In the genomic region with DNA sequence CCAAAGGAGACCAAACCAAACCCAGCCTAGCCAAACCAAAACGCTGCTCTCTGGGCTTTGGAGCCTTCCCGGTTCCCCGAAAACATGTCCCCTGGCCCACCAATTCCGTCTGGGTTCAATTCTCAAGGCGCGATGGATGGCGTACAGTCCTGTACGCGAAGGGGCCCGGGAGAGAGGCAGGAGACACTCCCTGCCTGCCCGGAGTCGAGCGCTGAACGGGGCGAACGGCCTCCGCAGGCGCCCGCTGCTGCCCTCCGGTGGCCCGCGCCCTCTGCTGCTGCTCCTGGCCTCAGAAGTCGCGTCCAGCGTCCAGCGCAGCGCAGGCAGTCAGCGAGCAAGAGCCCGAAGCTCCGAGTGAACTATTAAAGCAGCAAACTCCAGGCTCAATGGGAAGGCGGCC, we compare ENCODE assay signal across 12 mouse cellular contexts. TPM values are rescaled to one million over a fixed set of nuclear protein-coding genes. Genes with fewer than 3 reads are reported as not detected.
DNase-seq lines count a peak whose midpoint lies in the region; ATAC-seq and TF ChIP-seq lines count a peak whose summit lies in the region.
"Not testable (repeated sequence)": the region's sequence is repeated elsewhere in the genome, so short reads cannot be mapped to it uniquely, and the experiment has no call there.
"Had no signal": no experiment of that assay in that cellular context is flagged by ENCODE, and none has a peak within 500 bp of the region (broad histone marks: within the 10 kb centered on the region; RNA-seq: fewer than 3 reads in every experiment).

No protein-coding gene starts in this region.

- not testable (repeated sequence) for H3K27me3 ChIP-seq in embryonic facial prominence, embryonic 10.5 days (replicated peaks; ENCODE audit: low read depth, poor library complexity, severe bottlenecking); limb, embryonic 13.5 days; lung, embryonic 15.5 days; midbrain, postnatal 0 days (ENCODE audit: insufficient read depth, low read length)

- peak overlapping the region; percentile 51 for H3K4me2 ChIP-seq in limb, embryonic 13.5 days (replicated peaks)
- peak overlapping the region; percentile 51 for H3K4me2 ChIP-seq in lung, embryonic 15.5 days
- H3K4me2 ChIP-seq in midbrain, postnatal 0 days (ENCODE audit: low read depth, low read length, poor library complexity, severe bottlenecking) = not testable (repeated sequence)

- H3K4me1 ChIP-seq in embryonic facial prominence, embryonic 10.5 days; limb, embryonic 13.5 days; lung, embryonic 15.5 days; midbrain, postnatal 0 days (ENCODE audit: insufficient read depth, low read length): not testable (repeated sequence)

- intact Hi-C loops in gastrocnemius, adult 2 months (cut with DNase I) = not testable (repeated sequence)

- not testable (repeated sequence) for DNase-seq in embryonic facial prominence, embryonic 10.5 days (ENCODE audit: low spot score); midbrain, postnatal 0 days (ENCODE audit: low spot score)
- DNase-seq in gastrocnemius, adult 2 months = peak; percentile 28
- DNase-seq in heart, postnatal 4 days = peak; percentile 33
- peak; percentile 35 for DNase-seq in kidney, adult 11 months

- ATAC-seq in limb, embryonic 13.5 days (ENCODE audit: low FRiP score, low read depth); lung, embryonic 15.5 days (ENCODE audit: borderline replicate concordance, extremely low read depth, low FRiP score, low TSS enrichment); midbrain, postnatal 0 days (ENCODE audit: low FRiP score): not testable (repeated sequence)

- H3K9me3 ChIP-seq in embryonic facial prominence, embryonic 10.5 days; limb, embryonic 13.5 days; lung, embryonic 15.5 days; midbrain, postnatal 0 days (ENCODE audit: low read length): not testable (repeated sequence)

- H3K27ac ChIP-seq in embryonic facial prominence, embryonic 10.5 days (replicated peaks); limb, embryonic 13.5 days; midbrain, postnatal 0 days (ENCODE audit: low read depth, low read length): not testable (repeated sequence)
- H3K27ac ChIP-seq in gastrocnemius, adult 2 months = peak overlapping the region; percentile 61; the same call in 1 of the 2 replicates
- H3K27ac ChIP-seq in lung, embryonic 15.5 days = peak overlapping the region; percentile 75; the same call in 1 of the 2 replicates

- 2% methylated on average over 15 of the region's 31 CpGs for WGBS in embryonic facial prominence, embryonic 10.5 days
- 0% methylated on average over 13 of the region's 31 CpGs for WGBS in limb, embryonic 13.5 days
- 0% methylated on average over 17 of the region's 31 CpGs for WGBS in lung, embryonic 15.5 days
- no CpG with 5 or more reads among the region's 31 CpGs for WGBS in midbrain, postnatal 0 days

- not testable (repeated sequence) for H3K9ac ChIP-seq in limb, embryonic 13.5 days; lung, embryonic 15.5 days; midbrain, postnatal 0 days (replicated peaks; ENCODE audit: low read length, poor library complexity, severe bottlenecking)

- TF ChIP-seq CTCF in gastrocnemius, adult 2 months (IDR thresholded peaks at IDR 0.05) = peak; percentile 13; the same call in 1 of the 2 replicates
- TF ChIP-seq CTCF in midbrain, postnatal 0 days (IDR thresholded peaks at IDR 0.05) = 0 out of 2 replicates have a peak, but pooled peaks have one; percentile 12

- not testable (repeated sequence) for H3K36me3 ChIP-seq in embryonic facial prominence, embryonic 10.5 days (replicated peaks); limb, embryonic 13.5 days; lung, embryonic 15.5 days; midbrain, postnatal 0 days (ENCODE audit: insufficient read depth, low read length)

- H3K4me3 ChIP-seq in embryonic facial prominence, embryonic 10.5 days = peak overlapping the region; percentile 40; the same call in 1 of the 2 replicates
- H3K4me3 ChIP-seq in gastrocnemius, adult 2 months = peak overlapping the region; percentile 57
- peak overlapping the region; percentile 30 for H3K4me3 ChIP-seq in limb, embryonic 13.5 days
- peak overlapping the region; percentile 23; the same call in 1 of the 2 replicates for H3K4me3 ChIP-seq in lung, embryonic 15.5 days
- H3K4me3 ChIP-seq in midbrain, postnatal 0 days (ENCODE audit: low read depth, low read length) = not testable (repeated sequence)

RNA-seq across cellular contexts. Expression of a gene that starts 0.4 kb away (rescaled TPM):
- 0.14 TPM in 1 of 2 replicates, not detected in the other for polyA plus RNA-seq in embryonic facial prominence, embryonic 10.5 days (2016; fragmentation: Nextera tagmentation; extraction: Ambion mirVana)
- total RNA-seq in gastrocnemius, adult 2 months (2021) = not detected
- total RNA-seq in heart, postnatal 4 days (2021) = under 1 TPM in 1 of 2 experiments, not detected in 1; 0.23 TPM
- 0.27 and 0.41 TPM in 2 replicates for polyA plus RNA-seq in limb, embryonic 13.5 days (2015; fragmentation: Nextera tagmentation; extraction: Ambion mirVana)
- polyA plus RNA-seq in lung, embryonic 15.5 days (2015; fragmentation: Nextera tagmentation; extraction: Ambion mirVana) = 0.66 TPM in 1 of 2 replicates, not detected in the other
- total RNA-seq in midbrain, postnatal 0 days (2014; rRNA removed) = not detected in 2 replicates
- polyA plus RNA-seq in midbrain, postnatal 0 days (2015; fragmentation: Nextera tagmentation; extraction: Ambion mirVana) = not detected in 2 replicates
- total RNA-seq: megakaryocyte, adult 5-6 weeks had no signal
- polyA plus RNA-seq: brain, embryonic 14.5 days; heart, embryonic 10.5 days; neural tube, embryonic 14.5 days had no signal

RNA-seq across cellular contexts. Expression of a gene that starts 2.7 kb away (rescaled TPM):
- not detected in 2 replicates for polyA plus RNA-seq in embryonic facial prominence, embryonic 10.5 days (2016; fragmentation: Nextera tagmentation; extraction: Ambion mirVana)
- total RNA-seq in gastrocnemius, adult 2 months (2021) = not detected
- not detected for total RNA-seq in heart, postnatal 4 days (2021)
- polyA plus RNA-seq in limb, embryonic 13.5 days (2015; fragmentation: Nextera tagmentation; extraction: Ambion mirVana) = not detected in 2 replicates
- 0.39 TPM in 1 of 2 replicates, not detected in the other for polyA plus RNA-seq in lung, embryonic 15.5 days (2015; fragmentation: Nextera tagmentation; extraction: Ambion mirVana)
- total RNA-seq in midbrain, postnatal 0 days (2014; rRNA removed) = not detected in 2 replicates
- polyA plus RNA-seq in midbrain, postnatal 0 days (2015; fragmentation: Nextera tagmentation; extraction: Ambion mirVana) = not detected in 2 replicates
- total RNA-seq: megakaryocyte, adult 5-6 weeks had no signal
- polyA plus RNA-seq: brain, embryonic 14.5 days; embryonic facial prominence, embryonic 11.5 days; heart, embryonic 10.5 days; neural tube, embryonic 14.5 days had no signal

RNA-seq across cellular contexts. Expression of a gene that starts 3.2 kb away (rescaled TPM):
- not detected in 2 replicates for polyA plus RNA-seq in embryonic facial prominence, embryonic 10.5 days (2016; fragmentation: Nextera tagmentation; extraction: Ambion mirVana)
- total RNA-seq in gastrocnemius, adult 2 months (2021) = not detected
- total RNA-seq in heart, postnatal 4 days (2021) = not detected
- not detected in 2 replicates for polyA plus RNA-seq in limb, embryonic 13.5 days (2015; fragmentation: Nextera tagmentation; extraction: Ambion mirVana)
- not detected in 2 replicates for polyA plus RNA-seq in lung, embryonic 15.5 days (2015; fragmentation: Nextera tagmentation; extraction: Ambion mirVana)
- not detected in 2 replicates for total RNA-seq in midbrain, postnatal 0 days (2014; rRNA removed)
- polyA plus RNA-seq in midbrain, postnatal 0 days (2015; fragmentation: Nextera tagmentation; extraction: Ambion mirVana) = not detected in 2 replicates
- total RNA-seq: megakaryocyte, adult 5-6 weeks had no signal
- polyA plus RNA-seq: brain, embryonic 14.5 days; embryonic facial prominence, embryonic 11.5 days; heart, embryonic 10.5 days; neural tube, embryonic 14.5 days had no signal

RNA-seq across cellular contexts. Expression of a gene that starts 5.6 kb away (rescaled TPM):
- polyA plus RNA-seq in embryonic facial prominence, embryonic 10.5 days (2016; fragmentation: Nextera tagmentation; extraction: Ambion mirVana) = not detected in 2 replicates
- not detected for total RNA-seq in gastrocnemius, adult 2 months (2021)
- total RNA-seq in heart, postnatal 4 days (2021) = not detected
- not detected in 2 replicates for polyA plus RNA-seq in limb, embryonic 13.5 days (2015; fragmentation: Nextera tagmentation; extraction: Ambion mirVana)
- polyA plus RNA-seq in lung, embryonic 15.5 days (2015; fragmentation: Nextera tagmentation; extraction: Ambion mirVana) = not detected in 2 replicates
- not detected in 2 replicates for total RNA-seq in midbrain, postnatal 0 days (2014; rRNA removed)
- polyA plus RNA-seq in midbrain, postnatal 0 days (2015; fragmentation: Nextera tagmentation; extraction: Ambion mirVana) = not detected in 2 replicates
- total RNA-seq: megakaryocyte, adult 5-6 weeks had no signal
- polyA plus RNA-seq: brain, embryonic 14.5 days; embryonic facial prominence, embryonic 11.5 days; heart, embryonic 10.5 days; neural tube, embryonic 14.5 days had no signal

RNA-seq across cellular contexts. Expression of a gene that starts 6.1 kb away (rescaled TPM):
- not detected in 2 replicates for polyA plus RNA-seq in embryonic facial prominence, embryonic 10.5 days (2016; fragmentation: Nextera tagmentation; extraction: Ambion mirVana)
- total RNA-seq in gastrocnemius, adult 2 months (2021) = not detected
- total RNA-seq in heart, postnatal 4 days (2021) = not detected
- not detected in 2 replicates for polyA plus RNA-seq in limb, embryonic 13.5 days (2015; fragmentation: Nextera tagmentation; extraction: Ambion mirVana)
- polyA plus RNA-seq in lung, embryonic 15.5 days (2015; fragmentation: Nextera tagmentation; extraction: Ambion mirVana) = not detected in 2 replicates
- not detected in 2 replicates for total RNA-seq in midbrain, postnatal 0 days (2014; rRNA removed)
- not detected in 2 replicates for polyA plus RNA-seq in midbrain, postnatal 0 days (2015; fragmentation: Nextera tagmentation; extraction: Ambion mirVana)
- total RNA-seq: megakaryocyte, adult 5-6 weeks had no signal
- polyA plus RNA-seq: brain, embryonic 14.5 days; embryonic facial prominence, embryonic 11.5 days; heart, embryonic 10.5 days; neural tube, embryonic 14.5 days had no signal
